Mouse (Mus musculus) layer of hippocampus, postnatal 25 days (tissue): ENCODE data around the gene Acot11. TPM values are rescaled to one million over a fixed set of nuclear protein-coding genes. Genes with fewer than 3 reads are reported as not detected.
A peak's percentile ranks its signal among the peaks of the same experiment; 100 is the strongest.

ENCODE experiments used
- DNase-seq, 2 experiments: peaks; one replicate each; pipeline ENCODE4 v3.0.0; 2022; ENCODE audit warnings: mixed read lengths in 2 of 2, low spot score in 1 of 2; ENCODE audit errors: extremely low spot score in 1 of 2
- total RNA-seq, 2 experiments: library from RNA; stranded (reverse); gene quantifications; 2 replicates each; pipeline ENCODE4 v1.2.3; 2021

Acot11 gene
- 10 to 100 TPM; 45.7 to 46.8 TPM for total RNA-seq

DNA sequence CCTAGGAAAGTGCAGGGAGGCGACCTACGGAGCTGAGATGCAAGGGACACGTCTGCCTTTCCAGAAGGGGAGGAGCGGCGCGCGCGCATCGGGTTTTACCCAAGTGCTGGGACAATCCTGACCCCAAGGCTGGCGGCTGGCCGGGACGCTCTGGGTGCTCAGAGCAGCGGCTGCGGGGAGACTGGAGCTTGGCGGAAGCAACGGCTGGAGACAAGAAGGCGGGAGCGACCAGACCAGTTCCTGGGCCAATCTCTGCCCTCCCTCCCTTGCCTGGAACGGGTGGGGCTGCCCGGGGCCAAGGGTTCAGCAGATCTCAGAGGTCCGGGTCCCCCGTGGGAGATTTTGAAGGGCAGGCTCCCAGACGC is at the start of gene Acot11:
Gene Acot11 (minus strand): TSS at position 89 of the 365 bp plus-strand sequence.
- no peak for DNase-seq

DNA sequence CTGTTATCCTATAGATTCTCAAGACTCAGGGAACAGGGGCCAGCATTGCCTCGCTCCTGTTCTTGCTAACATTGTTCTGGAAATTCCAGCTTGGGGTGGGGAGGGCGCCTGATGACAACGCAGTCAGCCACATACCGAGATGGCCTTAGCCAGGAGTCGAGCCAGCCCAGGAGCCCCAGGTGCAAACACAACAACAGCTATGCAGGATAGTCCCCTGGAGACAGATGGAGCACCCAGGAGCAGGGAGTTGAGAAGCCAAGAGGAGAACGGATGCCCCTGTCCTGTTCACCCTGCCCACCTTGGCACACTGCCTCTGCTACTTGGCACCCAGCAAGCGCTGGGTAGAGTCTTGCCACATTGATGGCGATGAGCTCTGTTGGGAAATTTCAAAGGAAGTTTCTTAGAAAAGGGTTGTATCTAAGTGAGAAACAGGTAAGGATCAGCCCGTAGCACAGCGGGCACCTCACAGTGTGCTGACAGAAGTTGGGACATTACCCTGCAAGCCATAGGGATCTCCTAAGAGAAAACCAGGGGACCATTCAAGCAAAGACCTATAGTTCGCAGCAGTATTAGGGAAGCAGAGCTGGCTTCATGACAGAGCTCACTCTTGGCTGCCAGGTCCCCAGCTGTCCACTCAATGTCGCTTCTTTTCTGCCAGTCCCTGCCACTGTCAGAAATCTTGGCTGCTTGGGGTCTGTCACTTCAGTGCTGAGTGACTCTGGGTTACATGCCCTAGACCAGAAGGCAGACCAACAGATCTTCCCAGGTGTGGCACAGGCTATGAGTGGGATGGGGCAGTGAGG is 43.7 kb upstream of the Acot11 start:
- no peak for DNase-seq

GRCm38 (mm10) chr4:106847591-106848289 is 42.9 kb upstream of the Acot11 start:
- no peak for DNase-seq

- no peak for DNase-seq
Measured at GRCm38 (mm10) chr4:106842561-106842960, 37.8 kb upstream of the Acot11 start.

- no peak for DNase-seq
Measured at GRCm38 (mm10) chr4:106841856-106842255, 37.1 kb upstream of the Acot11 start.

GRCm38 (mm10) chr4:106841303-106841702 is 36.5 kb upstream of the Acot11 start:
- DNase-seq = no peak

DNA sequence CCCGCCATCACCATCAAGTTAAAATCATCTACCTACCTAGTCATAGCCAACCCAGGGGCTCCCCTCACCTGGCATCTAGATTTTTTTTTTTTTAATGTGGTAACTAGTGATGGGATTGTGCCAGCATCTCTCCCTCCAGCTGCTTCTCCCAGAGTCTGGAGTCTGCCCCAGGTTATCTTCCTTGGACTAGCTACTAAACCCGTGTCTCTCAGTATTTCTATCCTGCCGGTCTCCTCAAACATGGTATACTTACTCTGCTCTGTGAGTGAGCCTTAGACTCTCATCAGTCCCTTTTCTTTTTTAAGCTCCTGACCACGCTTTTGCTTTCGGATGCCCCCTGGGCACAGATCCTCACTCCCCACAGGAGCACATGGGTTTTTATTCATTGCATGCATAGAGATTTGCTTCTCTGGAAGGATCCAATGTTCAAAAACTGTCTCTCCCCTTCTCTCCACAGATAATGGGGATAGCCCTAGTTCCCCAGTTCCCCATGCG is 35.9 kb upstream of the Acot11 start:
- DNase-seq = no peak

GRCm38 (mm10) chr4:106839964-106840611 is 35.3 kb upstream of the Acot11 start:
- DNase-seq = peak; percentile 87 to 92

GRCm38 (mm10) chr4:106839254-106839834 is 34.5 kb upstream of the Acot11 start:
- DNase-seq = peak in 1 of 2 experiments; percentile 54

GRCm38 (mm10) chr4:106838548-106839253 is 33.9 kb upstream of the Acot11 start:
- DNase-seq = peak; percentile 99 to 100

DNA sequence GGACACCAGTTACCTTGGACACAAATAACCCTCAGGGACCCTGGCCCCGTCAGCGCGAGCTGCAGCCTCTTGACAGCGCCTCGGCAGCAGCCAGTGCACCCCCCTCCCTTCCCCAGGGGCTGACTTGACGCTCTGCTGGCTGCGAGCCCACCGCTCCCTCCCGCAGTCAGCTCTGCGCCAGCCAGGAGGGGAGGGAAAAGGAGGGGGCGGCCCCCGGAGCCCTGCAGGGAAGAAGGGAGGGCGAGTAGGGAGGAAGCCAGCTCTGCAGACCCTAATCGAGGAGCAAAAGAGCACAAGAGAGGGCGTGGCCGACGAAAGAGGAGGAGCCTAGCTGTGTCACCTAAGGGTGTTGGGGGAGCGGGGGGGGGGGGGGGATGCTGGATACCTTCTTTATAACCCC is 33.2 kb upstream of the Acot11 start:
- DNase-seq = peak in 1 of 2 experiments; percentile 58

GRCm38 (mm10) chr4:106837425-106837824 is 32.6 kb upstream of the Acot11 start:
- DNase-seq = no peak

DNA sequence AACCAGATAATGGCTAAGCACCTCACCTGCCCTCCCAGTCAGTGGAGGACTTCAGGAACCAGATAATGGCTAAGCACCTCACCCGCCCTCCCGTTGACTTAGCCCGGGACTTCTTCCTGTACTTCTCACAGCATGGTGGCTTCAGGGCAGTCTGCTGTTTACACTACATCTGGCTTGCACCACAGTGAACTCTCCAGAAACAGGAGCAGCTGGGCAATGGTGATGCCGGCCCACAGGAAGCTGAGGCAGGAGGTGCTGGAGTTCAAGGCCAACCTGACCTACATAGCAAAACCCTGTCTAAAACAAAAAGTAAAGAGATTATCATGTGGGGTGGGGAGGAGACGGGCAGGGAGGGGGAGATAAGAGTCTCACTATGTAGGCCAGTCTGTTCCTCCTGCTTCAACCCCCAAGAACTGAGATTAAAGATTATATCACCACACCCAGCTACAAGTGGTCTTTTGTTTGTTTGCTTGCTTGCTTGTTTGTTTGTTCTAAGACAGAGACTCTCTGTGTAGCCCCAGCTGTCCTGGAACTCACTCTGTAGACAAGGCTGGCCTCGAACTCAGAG is 25.8 kb upstream of the Acot11 start:
- DNase-seq = no peak

- DNase-seq = peak; percentile 52 to 59
Measured at GRCm38 (mm10) chr4:106827738-106828361, 23.1 kb upstream of the Acot11 start.

DNA sequence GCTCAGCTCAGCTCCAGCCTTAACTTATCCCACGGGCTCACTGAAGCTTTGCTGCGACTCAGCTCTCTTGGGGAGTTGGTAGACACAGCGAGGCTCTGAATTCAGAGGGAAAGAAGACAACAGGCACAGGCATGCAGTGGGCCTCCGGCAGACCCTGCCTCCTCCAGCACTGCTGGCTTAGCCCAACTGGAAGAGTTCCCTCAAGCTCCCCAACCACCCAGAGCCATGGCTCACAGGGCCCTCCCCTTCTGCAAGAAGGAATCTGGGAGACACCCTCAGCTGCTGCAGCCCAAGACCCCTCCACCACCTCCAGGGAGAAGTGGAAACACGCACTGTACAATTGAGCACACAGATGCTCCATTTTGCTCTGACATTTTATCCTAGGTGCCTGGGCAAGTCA is 20.4 kb upstream of the Acot11 start:
- no peak for DNase-seq

GRCm38 (mm10) chr4:106819404-106819803 is 14.6 kb upstream of the Acot11 start:
- no peak for DNase-seq

DNA sequence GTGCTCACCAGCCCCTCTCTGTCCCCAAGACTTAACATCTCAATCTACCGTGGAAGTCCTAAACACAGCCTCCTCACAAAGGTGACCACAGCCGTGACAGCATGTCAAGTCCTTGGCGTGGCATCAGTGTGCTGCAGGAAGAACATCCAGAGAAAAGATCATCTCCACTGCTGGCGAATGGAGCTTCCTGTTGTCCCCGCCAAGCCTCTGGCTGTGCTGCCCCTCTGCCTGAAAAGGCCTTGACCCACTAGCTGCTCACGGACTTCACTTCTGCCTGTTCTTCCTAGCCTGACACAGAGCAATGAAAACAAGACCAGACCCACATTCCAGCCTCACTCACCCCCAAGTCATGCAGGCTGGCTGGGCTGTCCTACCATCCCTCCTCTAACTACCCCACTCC is 13.5 kb upstream of the Acot11 start:
- DNase-seq = no peak

GRCm38 (mm10) chr4:106817017-106817416 is 12.2 kb upstream of the Acot11 start:
- DNase-seq = no peak
